Mouse (Mus musculus): ENCODE data around the gene Slc9a1. TPM values are rescaled to one million over a fixed set of nuclear protein-coding genes. Genes with fewer than 3 reads are reported as not detected.

Gene Slc9a1
- total and polyA plus RNA-seq, 3 experiments: 3.1 to 14.0 TPM; not detected in 1

GRCm38 (mm10) chr4:133399509-133399908, 30.0 kb downstream of the Slc9a1 start:
- Histone ChIP-seq H3K27ac (ENCODE audit: control insufficient read depth, low read depth, low read length) (no peak overlapping the region), H3K4me1 (ENCODE audit: control insufficient read depth in 1 of 2, insufficient read depth in 2 of 2, low read length in 2 of 2) (peaks cover 6 to 14% of the 10 kb centered on the region in 2 experiments), H3K9me3 (replicated peaks; ENCODE audit: insufficient read depth, low read length) (no peaks in the 10 kb centered on the region), H3K9ac (ENCODE audit: control insufficient read depth, low read depth, low read length, poor library complexity, severe bottlenecking) (no peak overlapping the region), H3K27me3 (ENCODE audit: control insufficient read depth in 1 of 2, insufficient read depth in 2 of 2, low read length in 2 of 2) (no peaks in the 10 kb centered on the region), H3K4me3 (ENCODE audit: control insufficient read depth in 1 of 2, insufficient read depth in 1 of 2, low read depth in 2 of 2, low read length in 2 of 2) (no peak overlapping the region), H3K79me2 (ENCODE audit: control insufficient read depth, insufficient read depth, low read length, poor library complexity) (peaks cover 2% of the 10 kb centered on the region; the same call in 1 of the 2 replicates), H3K36me3 (ENCODE audit: control insufficient read depth in 1 of 2, insufficient read depth in 2 of 2, low read length in 2 of 2) (peaks cover 0 to 2% of the 10 kb centered on the region in 2 experiments; a peak in 3 of 4 replicates)
- no peak for DNase-seq (ENCODE audit: low read depth, low spot score)
- no peak for TF ChIP-seq NELFE (IDR thresholded peaks at IDR 0.05; ENCODE audit: low read depth, low read length)
- no peak for TF ChIP-seq RAD21 (IDR thresholded peaks at IDR 0.05; ENCODE audit: low read depth, low read length)
- TF ChIP-seq UBTF (IDR thresholded peaks at IDR 0.05; ENCODE audit: borderline replicate concordance, insufficient read depth, low read depth, low read length): no peak
- no peak for TF ChIP-seq CTCF (IDR thresholded peaks at IDR 0.05 in 2 of 3, conservative IDR thresholded peaks at IDR 0.05 in 1 of 3; ENCODE audit: control insufficient read depth in 1 of 3, insufficient read depth in 1 of 3, low read depth in 2 of 3, low read length in 3 of 3, poor library complexity in 1 of 3, severe bottlenecking in 1 of 3)
- no peak for TF ChIP-seq POLR2AphosphoS5 (IDR thresholded peaks at IDR 0.05; ENCODE audit: borderline replicate concordance, low read depth, low read length)
- no peak for TF ChIP-seq MEF2A (IDR thresholded peaks at IDR 0.05; ENCODE audit: extremely low read depth, insufficient replicate concordance, low read depth, low read length, poor library complexity, severe bottlenecking)
- no peak for TF ChIP-seq TBP (IDR thresholded peaks at IDR 0.05; ENCODE audit: low read depth, low read length)
- no peak for TF ChIP-seq MAX (IDR thresholded peaks at IDR 0.05; ENCODE audit: low read length)
- TF ChIP-seq POLR2AphosphoS2 (IDR thresholded peaks at IDR 0.05; ENCODE audit: low read length): no peak
- no peak for TF ChIP-seq ETS1 (IDR thresholded peaks at IDR 0.05; ENCODE audit: low read depth, low read length)
- TF ChIP-seq MYB (IDR thresholded peaks at IDR 0.05; ENCODE audit: low read depth, low read length): no peak
- no peak for TF ChIP-seq ZKSCAN1 (IDR thresholded peaks at IDR 0.05; ENCODE audit: low read depth, low read length)
- TF ChIP-seq ZC3H11A (IDR thresholded peaks at IDR 0.05; ENCODE audit: low read depth, low read length): no peak
- no peak for TF ChIP-seq ZMIZ1 (IDR thresholded peaks at IDR 0.05; ENCODE audit: low read depth, low read length)
- TF ChIP-seq SIN3A (IDR thresholded peaks at IDR 0.05; ENCODE audit: low read length): no peak
- TF ChIP-seq ZNF384 (IDR thresholded peaks at IDR 0.05; ENCODE audit: low read depth, low read length): no peak
- no peak for TF ChIP-seq E2F4 (IDR thresholded peaks at IDR 0.05; ENCODE audit: borderline replicate concordance, low read depth, low read length)
- TF ChIP-seq POLR2A (IDR thresholded peaks at IDR 0.05; ENCODE audit: control insufficient read depth in 1 of 2, insufficient read depth in 1 of 2, low read depth in 1 of 2, low read length in 2 of 2, poor library complexity in 1 of 2): no peak
- TF ChIP-seq GATA1 (IDR thresholded peaks at IDR 0.05; ENCODE audit: low read depth, low read length): no peak

GRCm38 (mm10) chr4:133400098-133400497, 30.6 kb downstream of the Slc9a1 start:
- H3K4me3 ChIP-seq (ENCODE audit: control insufficient read depth in 1 of 2, insufficient read depth in 1 of 2, low read depth in 2 of 2, low read length in 2 of 2): no peak overlapping the region
- no peak overlapping the region for H3K27ac ChIP-seq (ENCODE audit: control insufficient read depth, low read depth, low read length)
- TF ChIP-seq E2F4 (IDR thresholded peaks at IDR 0.05; ENCODE audit: borderline replicate concordance, low read depth, low read length): no peak
- TF ChIP-seq CHD2 (IDR thresholded peaks at IDR 0.05; ENCODE audit: low read length): no peak
- TF ChIP-seq POLR2A (IDR thresholded peaks at IDR 0.05; ENCODE audit: control insufficient read depth in 1 of 2, insufficient read depth in 1 of 2, low read depth in 1 of 2, low read length in 2 of 2, poor library complexity in 1 of 2): no peak
- TF ChIP-seq HCFC1 (IDR thresholded peaks at IDR 0.05; ENCODE audit: low read depth, low read length): no peak
- TF ChIP-seq CTCF (IDR thresholded peaks at IDR 0.05 in 2 of 3, conservative IDR thresholded peaks at IDR 0.05 in 1 of 3; ENCODE audit: control insufficient read depth in 1 of 3, insufficient read depth in 1 of 3, low read depth in 2 of 3, low read length in 3 of 3, poor library complexity in 1 of 3, severe bottlenecking in 1 of 3): no peak
- no peak for TF ChIP-seq ETS1 (IDR thresholded peaks at IDR 0.05; ENCODE audit: low read depth, low read length)
- no peak for TF ChIP-seq MAFK (IDR thresholded peaks at IDR 0.05; ENCODE audit: borderline replicate concordance, low read depth, low read length)
- TF ChIP-seq USF1 (IDR thresholded peaks at IDR 0.05; ENCODE audit: low read depth, low read length): no peak
- TF ChIP-seq TAL1 (IDR thresholded peaks at IDR 0.05; ENCODE audit: low read length): no peak
- no peak for TF ChIP-seq NRF1 (IDR thresholded peaks at IDR 0.05; ENCODE audit: insufficient read depth, low read depth, low read length, poor library complexity, severe bottlenecking)
- no peaks in the 10 kb centered on the region for H3K9me3 ChIP-seq (replicated peaks; ENCODE audit: insufficient read depth, low read length)
- H3K9ac ChIP-seq (ENCODE audit: control insufficient read depth, low read depth, low read length, poor library complexity, severe bottlenecking): no peak overlapping the region
- H3K36me3 ChIP-seq (ENCODE audit: control insufficient read depth in 1 of 2, insufficient read depth in 2 of 2, low read length in 2 of 2): peaks cover 0 to 2% of the 10 kb centered on the region in 2 experiments; a peak in 3 of 4 replicates
- peaks cover 2 to 8% of the 10 kb centered on the region in 2 experiments; a peak in 3 of 4 replicates for H3K4me1 ChIP-seq (ENCODE audit: control insufficient read depth in 1 of 2, insufficient read depth in 2 of 2, low read length in 2 of 2)
- peaks cover 2% of the 10 kb centered on the region; the same call in 1 of the 2 replicates for H3K79me2 ChIP-seq (ENCODE audit: control insufficient read depth, insufficient read depth, low read length, poor library complexity)
- DNase-seq (ENCODE audit: low read depth, low spot score): no peak
- no peaks in the 10 kb centered on the region for H3K27me3 ChIP-seq (ENCODE audit: control insufficient read depth in 1 of 2, insufficient read depth in 2 of 2, low read length in 2 of 2)
